Mouse (Mus musculus) midbrain, embryonic 10.5 days (tissue): ENCODE measurements at regions not wholly inside any gene's neighbourhood (a gene's known extent, or its start where the extent isn't known, plus 50 kb on each side); places are given as distances from the start of the nearest gene placed in this dataset.

Experiments
- DNase-seq: peaks from one replicate; pipeline ENCODE4 v3.0.0-alpha.2; 2017; ENCODE audit warnings: low spot score
- H3K27ac ChIP-seq: fragments of 300-500 bp; sonication (generic); replicated peaks from 2 replicates; pipeline ENCODE4 v1.5.1; 2016; ENCODE audit warnings: mild to moderate bottlenecking
- H3K27me3 ChIP-seq: fragments of 300-500 bp; sonication (generic); 2 replicates; pipeline ENCODE4 v1.6.1; 2016; ENCODE audit warnings: low read depth, mild to moderate bottlenecking; ENCODE audit not compliant: poor library complexity, severe bottlenecking
- H3K36me3 ChIP-seq: fragments of 300-500 bp; sonication (generic); 2 replicates; pipeline ENCODE4 v1.6.1; 2016; ENCODE audit warnings: mild to moderate bottlenecking, moderate library complexity
- H3K4me1 ChIP-seq: fragments of 300-500 bp; sonication (generic); 2 replicates; pipeline ENCODE4 v1.6.1; 2016
- H3K4me3 ChIP-seq: fragments of 300-500 bp; sonication (generic); 2 replicates; pipeline ENCODE4 v1.5.1; 2016; ENCODE audit warnings: mild to moderate bottlenecking, moderate library complexity
- H3K9me3 ChIP-seq: fragments of 300-500 bp; sonication (generic); replicated peaks from 2 replicates; pipeline ENCODE4 v1.6.1; 2016; ENCODE audit warnings: mild to moderate bottlenecking
- WGBS: fragments of 180-500 bp; shearing (Covaris S2); methylation state at CpG from one replicate; pipeline ENCODE4 v1.1.7; 2016; 5-methylcytosine and 5-hydroxymethylcytosine counted together

DNA sequence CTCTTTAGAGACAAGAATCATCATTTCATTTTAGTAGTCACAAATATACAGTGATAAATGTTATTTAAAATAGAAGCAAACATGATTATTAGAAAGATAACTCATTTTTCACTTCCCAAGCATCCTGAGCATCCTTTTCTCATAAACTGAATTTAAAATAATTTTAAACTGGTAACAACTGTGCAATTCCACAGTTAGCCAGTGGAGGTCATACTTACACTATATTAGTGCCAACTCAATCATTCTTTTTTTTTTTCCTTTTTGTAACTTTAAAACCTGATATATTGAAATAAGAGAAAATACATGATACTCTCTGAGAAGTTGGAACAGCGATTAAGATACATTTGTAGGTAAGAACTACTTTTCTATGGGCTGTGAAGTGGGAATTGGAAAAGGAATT, 113.2 kb upstream of the Gm17509 start:
- WGBS, result 38% methylated on average over 1 of the region's 1 CpGs
- no peaks in the 10 kb centered on the region for H3K36me3 ChIP-seq
- H3K9me3 ChIP-seq, result no peaks in the 10 kb centered on the region
- H3K4me1 ChIP-seq, result no peaks in the 10 kb centered on the region
- no peak for DNase-seq
- H3K27me3 ChIP-seq, result no peaks in the 10 kb centered on the region
- no peak overlapping the region for H3K27ac ChIP-seq
- no peak overlapping the region for H3K4me3 ChIP-seq

DNA sequence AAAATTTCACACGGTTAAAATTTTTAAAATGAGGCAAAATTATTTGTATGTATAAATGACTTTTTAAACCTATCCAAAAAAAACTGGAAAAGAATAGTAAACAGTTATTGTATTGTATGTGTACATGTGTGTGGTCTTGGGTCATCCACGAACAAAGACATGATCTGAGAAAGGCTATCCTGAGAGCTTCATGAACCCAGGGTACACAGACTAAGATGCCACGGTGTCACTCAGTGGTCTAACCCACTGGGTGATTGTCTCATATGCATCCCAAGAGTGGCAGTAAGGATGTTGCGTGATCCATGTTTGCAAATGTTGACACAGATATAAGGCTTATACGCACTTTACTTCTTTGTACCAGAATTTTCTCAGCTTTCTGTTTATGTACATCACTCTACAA, 113.7 kb upstream of the Gm17509 start:
- Histone ChIP-seq H3K27me3 (no peaks in the 10 kb centered on the region), H3K36me3 (no peaks in the 10 kb centered on the region), H3K9me3 (no peaks in the 10 kb centered on the region), H3K4me1 (no peaks in the 10 kb centered on the region), H3K27ac (no peak overlapping the region), H3K4me3 (no peak overlapping the region)
- WGBS, result 92% methylated on average over 5 of the region's 5 CpGs
- no peak for DNase-seq

DNA sequence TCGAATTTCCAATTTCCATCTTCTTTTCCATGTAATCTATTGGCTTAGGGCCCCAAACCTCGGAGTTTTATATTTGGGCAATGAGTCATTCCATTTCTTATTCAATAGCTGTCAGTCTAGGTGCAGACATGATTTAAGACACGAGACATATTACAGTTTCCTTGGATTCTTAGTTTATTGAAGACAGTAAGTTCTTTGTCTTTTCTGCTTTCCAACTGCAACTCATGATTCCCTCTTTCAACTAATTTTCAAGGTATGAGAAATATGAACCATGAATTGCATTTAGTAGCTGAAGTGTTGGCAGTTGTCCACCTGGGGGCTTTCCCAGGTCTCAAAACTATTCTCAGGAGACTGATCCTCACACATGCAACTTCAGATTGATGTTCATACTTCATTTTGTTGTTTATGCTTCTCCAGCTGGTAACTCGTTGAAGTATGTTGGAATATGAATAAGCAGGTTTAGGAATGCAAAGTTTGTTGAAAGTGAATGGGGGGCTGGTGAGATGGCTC, 160.3 kb upstream of the Gm17509 start:
- Histone ChIP-seq H3K27me3 (no peaks in the 10 kb centered on the region), H3K36me3 (no peaks in the 10 kb centered on the region), H3K27ac (no peak overlapping the region), H3K9me3 (no peaks in the 10 kb centered on the region), H3K4me3 (no peak overlapping the region), H3K4me1 (no peaks in the 10 kb centered on the region)
- WGBS, result 83% methylated on average over 4 of the region's 4 CpGs
- DNase-seq, result no peak

DNA sequence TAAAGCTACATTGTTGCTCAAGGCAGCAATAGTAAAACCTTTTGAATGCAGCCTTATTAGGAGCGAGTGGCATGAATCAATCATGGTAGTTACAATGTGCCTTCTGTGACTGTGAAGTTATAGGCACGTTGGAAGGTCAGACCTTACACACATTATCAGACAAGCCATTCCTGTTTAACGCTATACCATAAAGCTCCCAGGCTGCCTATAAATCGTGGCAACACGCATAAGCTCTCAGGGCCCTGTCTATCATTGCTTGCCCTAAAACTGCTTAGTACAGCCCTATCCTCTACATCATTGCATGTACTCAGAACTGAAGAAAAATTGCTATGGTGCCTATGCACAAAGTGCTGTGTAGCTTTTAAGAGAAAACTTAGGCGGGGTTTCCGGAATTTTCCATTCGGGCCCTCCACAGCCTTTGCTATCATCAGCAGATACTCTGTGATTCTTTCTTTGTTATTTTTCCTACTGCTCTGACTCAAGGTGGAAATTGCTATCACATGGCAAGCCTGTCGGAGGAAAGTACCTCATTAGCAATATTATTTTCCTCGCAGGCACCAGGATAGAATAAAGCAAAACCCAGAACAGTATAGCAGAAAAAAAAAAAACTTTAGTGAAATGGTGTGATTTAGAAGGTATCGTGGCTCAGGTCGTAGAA, 162.7 kb upstream of the Gm17509 start:
- H3K36me3 ChIP-seq, result no peaks in the 10 kb centered on the region

DNA sequence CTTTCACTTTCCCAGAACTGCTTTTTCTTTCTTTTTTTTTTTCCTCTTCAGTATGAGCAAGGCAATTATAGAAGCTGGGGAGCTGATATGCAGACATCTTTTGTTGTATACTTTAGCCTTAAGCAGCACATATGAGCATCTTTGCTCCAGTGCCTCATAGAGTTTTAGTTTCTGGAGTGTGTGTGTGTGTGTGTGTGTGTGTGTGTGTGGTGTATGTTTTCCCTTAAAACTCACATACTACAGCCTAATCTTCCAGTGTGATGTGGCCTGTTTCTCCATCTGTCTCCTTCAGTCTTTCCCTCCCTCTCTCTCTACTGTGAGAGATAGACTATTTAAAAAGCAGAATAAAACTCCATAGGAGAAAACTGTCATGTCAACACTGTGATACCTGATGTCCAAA, 169.4 kb upstream of the Gm17509 start:
- Histone ChIP-seq H3K9me3 (no peaks in the 10 kb centered on the region), H3K27me3 (no peaks in the 10 kb centered on the region), H3K4me1 (no peaks in the 10 kb centered on the region), H3K4me3 (no peak overlapping the region), H3K36me3 (no peaks in the 10 kb centered on the region), H3K27ac (no peak overlapping the region)
- no peak for DNase-seq

More for the DNA sequence above, 162.7 kb upstream of the Gm17509 start:
- Histone ChIP-seq H3K27me3 (no peaks in the 10 kb centered on the region), H3K4me3 (no peak overlapping the region), H3K27ac (no peak overlapping the region), H3K9me3 (no peaks in the 10 kb centered on the region), H3K4me1 (no peaks in the 10 kb centered on the region)
- DNase-seq, result no peak
- 91% methylated on average over 12 of the region's 12 CpGs for WGBS

DNA sequence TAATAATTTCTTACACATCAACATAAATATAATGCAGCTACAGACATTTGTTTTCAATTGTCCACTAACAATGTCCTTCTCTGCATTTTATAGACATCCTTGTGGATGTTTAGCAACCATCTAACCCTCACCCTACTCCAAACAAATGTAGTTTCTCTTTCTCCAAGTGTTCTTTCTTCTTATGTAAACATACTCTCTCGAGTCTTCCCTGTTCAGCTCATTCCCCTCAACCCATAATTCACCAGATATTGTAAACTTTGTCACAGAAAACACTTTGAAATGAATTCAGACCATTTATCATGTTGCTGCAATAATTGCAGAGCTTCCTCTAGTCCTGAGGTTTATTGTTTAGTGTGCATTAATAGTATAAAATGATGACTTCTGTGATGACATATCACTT, 172.6 kb upstream of the Gm17509 start:
- no peaks in the 10 kb centered on the region for H3K9me3 ChIP-seq
- no peaks in the 10 kb centered on the region for H3K27me3 ChIP-seq
- DNase-seq, result no peak
- 74% methylated on average over 1 of the region's 1 CpGs for WGBS
- no peak overlapping the region for H3K27ac ChIP-seq
- no peak overlapping the region for H3K4me3 ChIP-seq
- no peaks in the 10 kb centered on the region for H3K36me3 ChIP-seq
- no peaks in the 10 kb centered on the region for H3K4me1 ChIP-seq

DNA sequence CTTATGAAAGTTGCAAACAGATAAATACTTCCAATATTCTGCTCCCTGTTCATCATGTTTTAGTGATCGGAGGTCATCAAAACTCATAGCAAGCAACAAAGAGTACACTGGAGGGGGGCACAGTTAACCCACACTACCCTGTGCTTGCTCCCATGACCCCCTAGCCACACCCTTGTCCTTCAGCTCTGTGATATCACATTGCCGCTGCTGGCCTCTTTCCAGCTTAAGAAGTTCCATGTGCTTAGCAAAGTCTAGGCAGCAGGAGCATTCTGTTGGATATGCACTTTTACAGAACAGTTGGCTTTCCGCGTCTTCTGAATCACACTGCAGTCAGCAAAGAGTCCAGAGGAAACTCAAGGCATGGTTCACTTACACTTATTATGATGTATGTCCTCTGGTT, 180.4 kb upstream of the Gm17509 start:
- no peak overlapping the region for H3K27ac ChIP-seq
- WGBS, result 86% methylated on average over 4 of the region's 4 CpGs
- DNase-seq, result no peak

DNA sequence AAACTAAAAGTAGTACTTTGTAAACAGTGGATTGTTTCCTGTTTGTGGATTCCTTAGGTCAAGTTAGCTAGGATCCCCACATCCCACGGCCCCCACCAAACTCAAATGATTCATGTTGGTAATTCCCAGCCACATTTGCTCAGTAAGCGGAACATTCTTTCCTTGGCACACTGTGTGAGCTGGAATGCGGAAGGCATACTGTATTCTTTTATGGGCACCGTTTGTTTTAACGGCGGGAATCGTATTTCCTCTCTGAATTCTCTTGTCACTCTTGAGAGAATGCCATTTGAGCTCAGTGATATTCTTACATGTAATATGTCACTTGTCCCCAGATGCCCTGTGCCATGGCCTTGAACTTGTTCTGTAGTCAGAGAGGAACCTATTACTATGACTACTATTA, 189.1 kb upstream of the Gm17509 start:
- Histone ChIP-seq H3K27me3 (no peaks in the 10 kb centered on the region), H3K9me3 (no peaks in the 10 kb centered on the region), H3K27ac (no peak overlapping the region), H3K36me3 (no peaks in the 10 kb centered on the region), H3K4me3 (no peak overlapping the region), H3K4me1 (no peaks in the 10 kb centered on the region)
- DNase-seq, result no peak
- 85% methylated on average over 7 of the region's 7 CpGs for WGBS

More for the DNA sequence above, 180.4 kb upstream of the Gm17509 start:
- no peak overlapping the region for H3K4me3 ChIP-seq
- H3K36me3 ChIP-seq, result no peaks in the 10 kb centered on the region
- no peaks in the 10 kb centered on the region for H3K27me3 ChIP-seq
- no peaks in the 10 kb centered on the region for H3K9me3 ChIP-seq
- peaks cover 4% of the 10 kb centered on the region; the same call in 1 of the 2 replicates for H3K4me1 ChIP-seq

DNA sequence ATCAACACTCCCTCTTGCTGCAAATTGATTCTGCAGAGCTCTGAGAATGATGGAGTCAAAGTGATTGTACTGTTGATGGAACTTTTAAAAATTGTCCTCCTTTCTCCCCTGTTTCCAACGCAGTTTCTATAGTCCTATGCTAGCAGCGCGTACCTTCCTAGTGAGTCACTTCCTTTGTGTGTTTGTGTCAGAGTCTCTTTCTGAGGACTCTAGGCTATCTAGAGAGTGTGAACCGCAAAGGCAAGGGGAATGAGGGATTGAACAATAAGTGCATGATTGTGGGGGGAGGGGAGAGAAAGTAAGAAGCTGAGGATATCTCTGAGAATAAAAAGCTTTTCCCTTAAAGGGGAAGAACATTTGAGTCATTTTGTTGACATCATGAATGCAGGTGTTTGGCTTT, 188.5 kb upstream of the Hcn1 start:
- 89% methylated on average over 4 of the region's 4 CpGs for WGBS
- no peak for DNase-seq
- H3K4me1 ChIP-seq, result no peaks in the 10 kb centered on the region

DNA sequence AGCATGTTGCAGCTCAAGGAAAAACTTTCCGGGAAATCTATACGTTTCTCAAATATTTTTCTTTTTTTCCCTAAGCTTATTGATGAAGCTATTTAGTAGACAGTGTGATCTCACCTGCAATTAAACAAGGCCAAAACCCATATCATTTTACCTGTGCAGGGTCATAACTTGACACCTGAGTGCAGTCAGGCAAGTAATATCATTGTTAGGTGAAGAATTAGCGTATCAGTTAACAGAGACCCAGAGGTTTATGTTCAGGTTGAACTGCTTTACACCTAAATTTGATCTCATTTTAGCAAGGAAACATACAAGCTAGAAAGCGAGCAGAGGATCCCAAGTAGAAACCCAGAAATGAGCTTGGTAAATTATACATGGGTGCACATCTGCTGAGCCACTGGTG, 178.6 kb upstream of the Hcn1 start:
- WGBS, result 90% methylated on average over 4 of the region's 4 CpGs
- H3K4me3 ChIP-seq, result no peak overlapping the region

More for the DNA sequence above, 188.5 kb upstream of the Hcn1 start:
- H3K9me3 ChIP-seq, result no peaks in the 10 kb centered on the region
- no peaks in the 10 kb centered on the region for H3K36me3 ChIP-seq
- no peak overlapping the region for H3K27ac ChIP-seq
- H3K4me3 ChIP-seq, result no peak overlapping the region
- H3K27me3 ChIP-seq, result no peaks in the 10 kb centered on the region

DNA sequence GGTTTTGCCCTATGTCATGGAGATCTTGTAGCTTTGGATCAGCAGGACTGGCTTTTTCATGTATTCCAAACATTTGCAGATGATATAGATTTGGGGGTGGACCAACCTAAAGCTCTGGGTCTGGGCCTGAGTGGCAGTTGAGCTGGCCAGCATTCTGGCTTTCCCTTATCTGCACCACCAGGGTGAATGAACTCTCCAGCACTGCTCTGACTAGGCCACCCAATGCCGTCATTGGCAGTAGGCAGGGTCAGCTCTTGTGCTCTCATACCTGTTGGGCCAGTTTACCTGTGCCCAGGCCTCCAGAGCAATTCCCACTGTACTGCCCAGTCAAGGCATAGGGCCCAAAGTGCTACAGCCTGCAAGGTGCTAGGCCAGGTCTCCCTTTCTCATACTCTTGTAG, 177.1 kb upstream of the Hcn1 start:
- Histone ChIP-seq H3K4me1 (no peaks in the 10 kb centered on the region), H3K27ac (no peak overlapping the region), H3K36me3 (no peaks in the 10 kb centered on the region), H3K9me3 (no peaks in the 10 kb centered on the region), H3K4me3 (no peak overlapping the region), H3K27me3 (no peaks in the 10 kb centered on the region)
- WGBS, result 90% methylated on average over 1 of the region's 1 CpGs
- DNase-seq, result no peak

More for the DNA sequence above, 178.6 kb upstream of the Hcn1 start:
- DNase-seq, result no peak
- Histone ChIP-seq H3K36me3 (no peaks in the 10 kb centered on the region), H3K27me3 (no peaks in the 10 kb centered on the region), H3K4me1 (no peaks in the 10 kb centered on the region), H3K9me3 (no peaks in the 10 kb centered on the region), H3K27ac (no peak overlapping the region)

DNA sequence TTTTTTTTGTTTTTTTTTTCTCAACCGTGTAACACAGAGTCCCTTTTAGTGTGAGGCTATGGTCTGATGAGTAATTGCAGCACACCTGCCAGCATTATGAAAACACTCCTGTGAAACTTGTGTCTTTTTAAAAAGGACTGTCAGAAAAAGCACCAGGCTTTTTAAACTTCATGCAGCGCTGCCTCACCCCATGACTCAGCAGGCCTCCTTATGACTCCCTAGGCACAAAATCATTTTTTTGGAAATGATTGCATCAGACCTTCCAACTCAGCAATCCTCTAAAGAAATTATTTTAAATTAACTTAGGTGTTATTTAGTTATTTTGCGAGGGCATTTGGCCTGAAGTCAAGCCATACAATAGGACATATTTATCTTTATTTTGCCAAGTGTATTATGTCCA, 134.7 kb upstream of the Hcn1 start:
- Histone ChIP-seq H3K4me3 (no peak overlapping the region), H3K27ac (no peak overlapping the region), H3K36me3 (no peaks in the 10 kb centered on the region), H3K9me3 (no peaks in the 10 kb centered on the region), H3K27me3 (no peaks in the 10 kb centered on the region), H3K4me1 (no peaks in the 10 kb centered on the region)
- DNase-seq, result no peak
- WGBS, result 87% methylated on average over 3 of the region's 3 CpGs

DNA sequence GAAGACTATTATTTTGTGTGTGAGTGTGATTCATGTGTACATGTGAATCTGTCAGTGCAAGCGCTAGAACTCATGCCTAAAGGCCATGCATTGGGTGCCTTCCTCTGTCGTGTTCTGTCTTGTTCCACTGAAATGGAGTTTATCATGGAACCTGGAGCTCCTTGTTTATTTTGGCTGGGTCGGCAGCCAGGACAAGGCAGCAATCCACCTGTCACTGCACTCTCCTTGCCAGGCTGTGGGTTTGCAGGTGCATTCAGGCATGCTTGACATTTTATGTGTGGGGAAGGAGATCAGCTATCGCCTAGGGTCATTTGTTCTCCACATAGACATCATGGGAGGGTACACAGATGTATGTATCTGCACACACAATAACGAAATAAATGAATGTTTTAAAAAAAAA, 129.4 kb upstream of the Hcn1 start:
- H3K4me1 ChIP-seq, result no peaks in the 10 kb centered on the region
- H3K27me3 ChIP-seq, result no peaks in the 10 kb centered on the region
- WGBS, result 84% methylated on average over 5 of the region's 5 CpGs
- no peak for DNase-seq
- H3K27ac ChIP-seq, result no peak overlapping the region
- H3K4me3 ChIP-seq, result no peak overlapping the region
- no peaks in the 10 kb centered on the region for H3K9me3 ChIP-seq
- H3K36me3 ChIP-seq, result no peaks in the 10 kb centered on the region

DNA sequence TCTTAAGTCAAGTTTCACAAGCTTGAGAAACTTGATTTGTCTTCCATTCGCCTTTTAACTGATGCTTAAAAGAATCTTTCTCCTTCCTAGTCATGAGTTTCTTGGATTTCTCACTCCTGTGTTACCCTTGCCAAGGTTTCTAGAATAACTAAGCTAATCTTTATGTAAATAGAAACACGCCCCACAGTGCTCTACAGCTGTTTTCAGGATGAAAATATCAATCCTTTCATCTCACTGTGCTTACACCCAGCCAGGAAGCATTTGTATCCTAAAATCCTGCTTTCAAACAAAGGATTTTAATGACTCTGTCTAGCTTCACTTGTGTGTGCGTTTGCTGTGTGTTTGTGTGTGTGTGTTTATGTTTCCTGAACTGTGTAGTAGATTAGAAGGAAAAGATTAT, 119.5 kb upstream of the Hcn1 start:
- H3K9me3 ChIP-seq, result no peaks in the 10 kb centered on the region
- DNase-seq, result no peak
- 70% methylated on average over 3 of the region's 3 CpGs for WGBS
- H3K4me3 ChIP-seq, result no peak overlapping the region
- no peaks in the 10 kb centered on the region for H3K36me3 ChIP-seq
- H3K27me3 ChIP-seq, result no peaks in the 10 kb centered on the region
- no peaks in the 10 kb centered on the region for H3K4me1 ChIP-seq
- no peak overlapping the region for H3K27ac ChIP-seq
